Mouse (Mus musculus): ENCODE results near the gene Rbpjl. TPM values are rescaled to one million over a fixed set of nuclear protein-coding genes. Genes with fewer than 3 reads are reported as not detected.

The Rbpjl gene
- total and polyA plus RNA-seq, 3 experiments = 0.18 TPM; not detected in 2

DNA sequence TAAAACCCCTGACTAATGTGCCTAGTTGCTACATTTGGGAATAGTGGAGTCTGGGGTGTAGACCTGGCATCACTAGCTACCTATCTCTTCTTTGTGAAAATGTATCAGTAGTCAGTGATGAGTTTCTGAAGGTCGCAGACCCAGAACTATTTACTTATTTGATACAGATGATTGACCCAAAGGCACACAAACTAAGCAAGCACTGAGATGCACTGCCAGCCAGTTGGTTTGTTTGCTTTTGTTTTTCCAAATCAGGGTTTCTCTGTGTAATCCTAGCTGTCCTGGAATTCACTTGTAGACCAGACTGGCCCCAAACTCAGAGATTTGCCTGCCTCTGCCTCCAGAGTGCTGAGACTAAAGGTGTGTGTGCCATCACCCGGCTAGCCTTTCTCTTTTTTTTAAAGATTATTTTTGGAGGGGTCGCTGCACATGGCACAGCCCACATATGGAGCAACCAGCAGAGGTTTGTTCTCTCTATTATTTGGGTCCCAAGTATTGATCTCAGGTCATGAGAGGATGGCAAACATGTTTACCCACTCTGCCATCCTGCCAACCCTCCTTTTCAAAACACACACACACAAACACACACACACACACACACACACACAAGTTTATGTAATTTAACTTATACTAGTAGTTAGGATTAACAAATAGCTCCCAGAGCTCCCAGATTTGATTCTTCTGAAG, 42.6 kb downstream of the Rbpjl start:
- no peaks in the 10 kb centered on the region for H3K27me3 ChIP-seq (ENCODE audit: control insufficient read depth, insufficient read depth, low read length)
- no peak for DNase-seq
- intact Hi-C loops (cut with DNase I) = no loop called here
- 79% methylated on average over 3 of the region's 3 CpGs for WGBS
- H3K9ac ChIP-seq (ENCODE audit: low read depth, low read length) = no peak overlapping the region
- H3K4me1 ChIP-seq (ENCODE audit: control insufficient read depth, insufficient read depth, low read length) = no peaks in the 10 kb centered on the region; the same call in none of the 2 replicates
- H3K27ac ChIP-seq = no peak overlapping the region
- no peaks in the 10 kb centered on the region for H3K36me3 ChIP-seq (ENCODE audit: control insufficient read depth, insufficient read depth, low read length)
- H3K79me2 ChIP-seq (replicated peaks; ENCODE audit: control insufficient read depth, insufficient read depth, low read length) = no peaks in the 10 kb centered on the region
- no peak for TF ChIP-seq CTCF (IDR thresholded peaks at IDR 0.05)
- TF ChIP-seq EP300 (IDR thresholded peaks at IDR 0.05; ENCODE audit: insufficient read depth, low read depth, low read length) = no peak
- no peak for TF ChIP-seq POLR2A (IDR thresholded peaks at IDR 0.05; ENCODE audit: insufficient read depth, low read depth, low read length)
- H3K4me3 ChIP-seq = no peak overlapping the region

DNA sequence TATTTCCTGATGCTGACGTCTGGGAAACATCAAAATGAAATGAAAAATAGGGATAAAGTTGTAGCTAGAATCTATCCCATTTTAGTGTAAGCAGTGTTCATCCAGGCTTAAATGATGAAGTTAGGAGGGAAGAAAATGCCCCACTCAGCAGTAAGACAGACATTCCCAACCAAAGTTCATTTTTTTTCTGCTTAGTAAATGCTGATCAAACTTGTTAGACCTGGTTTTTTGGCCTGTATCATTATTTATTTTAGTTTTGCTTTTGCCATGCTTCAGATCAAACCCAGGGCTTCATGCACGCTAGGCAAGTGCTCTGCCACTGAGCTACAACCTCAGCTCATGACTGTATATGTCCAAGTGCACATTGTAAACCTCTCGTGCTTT, 43.1 kb downstream of the Rbpjl start:
- no peaks in the 10 kb centered on the region; the same call in none of the 2 replicates for H3K4me1 ChIP-seq (ENCODE audit: control insufficient read depth, insufficient read depth, low read length)
- no peak for TF ChIP-seq CTCF (IDR thresholded peaks at IDR 0.05)
- TF ChIP-seq EP300 (IDR thresholded peaks at IDR 0.05; ENCODE audit: insufficient read depth, low read depth, low read length) = no peak
- TF ChIP-seq POLR2A (IDR thresholded peaks at IDR 0.05; ENCODE audit: insufficient read depth, low read depth, low read length) = no peak
- intact Hi-C loops (cut with DNase I) = no loop called here

DNA sequence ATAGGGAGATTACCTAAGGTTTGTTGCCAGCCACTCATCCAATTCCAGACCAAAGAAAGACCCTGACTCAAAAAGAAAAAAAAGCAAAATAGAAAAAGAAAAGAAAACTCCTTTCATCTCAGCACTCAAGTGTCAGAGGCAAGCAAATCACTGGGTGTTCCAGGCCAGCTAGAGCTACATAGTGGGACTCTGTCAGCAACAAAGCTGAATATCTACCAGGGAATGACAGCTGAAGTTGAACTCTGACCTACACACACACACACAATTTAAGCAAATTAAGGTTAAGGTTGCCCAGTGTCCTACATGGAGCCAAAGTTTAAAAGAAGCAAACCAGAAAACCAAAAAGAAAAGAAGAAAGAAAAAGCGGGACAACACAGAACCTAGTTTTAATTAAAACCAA, 45.2 kb downstream of the Rbpjl start:
- H3K27me3 ChIP-seq (ENCODE audit: control insufficient read depth, insufficient read depth, low read length) = no peaks in the 10 kb centered on the region
- no peaks in the 10 kb centered on the region for H3K36me3 ChIP-seq (ENCODE audit: control insufficient read depth, insufficient read depth, low read length)
- no peak for DNase-seq
- H3K27ac ChIP-seq = no peak overlapping the region
- intact Hi-C loops (cut with DNase I) = no loop called here
- H3K79me2 ChIP-seq (replicated peaks; ENCODE audit: control insufficient read depth, insufficient read depth, low read length) = no peaks in the 10 kb centered on the region
- 82% methylated on average over 1 of the region's 1 CpGs for WGBS
- H3K4me1 ChIP-seq (ENCODE audit: control insufficient read depth, insufficient read depth, low read length) = peaks cover 2% of the 10 kb centered on the region
- H3K4me3 ChIP-seq = no peak overlapping the region
- TF ChIP-seq POLR2A (IDR thresholded peaks at IDR 0.05; ENCODE audit: insufficient read depth, low read depth, low read length) (no peak), EP300 (IDR thresholded peaks at IDR 0.05; ENCODE audit: insufficient read depth, low read depth, low read length) (no peak), CTCF (IDR thresholded peaks at IDR 0.05) (no peak)
- H3K9ac ChIP-seq (ENCODE audit: low read depth, low read length) = no peak overlapping the region

More for the DNA sequence above, 43.1 kb downstream of the Rbpjl start:
- Histone ChIP-seq H3K27ac (no peak overlapping the region), H3K4me3 (no peak overlapping the region), H3K9ac (ENCODE audit: low read depth, low read length) (no peak overlapping the region), H3K79me2 (replicated peaks; ENCODE audit: control insufficient read depth, insufficient read depth, low read length) (no peaks in the 10 kb centered on the region), H3K27me3 (ENCODE audit: control insufficient read depth, insufficient read depth, low read length) (no peaks in the 10 kb centered on the region), H3K36me3 (ENCODE audit: control insufficient read depth, insufficient read depth, low read length) (no peaks in the 10 kb centered on the region)
- DNase-seq = no peak
- WGBS = 84% methylated on average over 3 of the region's 3 CpGs

DNA sequence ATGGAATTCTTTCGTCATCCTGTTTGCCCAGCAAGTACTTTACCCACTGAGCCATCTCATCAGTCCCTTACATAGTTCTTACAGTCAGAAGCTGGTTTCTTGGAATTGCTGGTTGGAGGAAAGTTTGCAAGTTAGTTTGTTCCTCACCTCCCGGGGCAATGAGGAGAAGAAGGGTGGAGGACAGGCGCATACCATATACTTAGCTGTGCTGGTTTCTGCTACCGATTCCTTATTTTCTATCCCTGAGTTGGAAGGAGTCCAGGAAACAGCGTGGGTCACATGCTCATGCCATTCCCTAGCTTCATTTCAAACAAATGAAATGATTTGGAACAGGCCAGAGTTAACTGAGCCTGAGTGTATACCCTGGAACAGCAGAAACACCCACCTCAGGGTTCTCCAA, 46.0 kb downstream of the Rbpjl start:
- Histone ChIP-seq H3K9ac (ENCODE audit: low read depth, low read length) (no peak overlapping the region), H3K4me3 (no peak overlapping the region), H3K4me1 (ENCODE audit: control insufficient read depth, insufficient read depth, low read length) (peaks cover 2% of the 10 kb centered on the region), H3K79me2 (replicated peaks; ENCODE audit: control insufficient read depth, insufficient read depth, low read length) (no peaks in the 10 kb centered on the region), H3K36me3 (ENCODE audit: control insufficient read depth, insufficient read depth, low read length) (no peaks in the 10 kb centered on the region), H3K27me3 (ENCODE audit: control insufficient read depth, insufficient read depth, low read length) (no peaks in the 10 kb centered on the region), H3K27ac (no peak overlapping the region)
- no peak for DNase-seq
- no peak for TF ChIP-seq EP300 (IDR thresholded peaks at IDR 0.05; ENCODE audit: insufficient read depth, low read depth, low read length)
- TF ChIP-seq POLR2A (IDR thresholded peaks at IDR 0.05; ENCODE audit: insufficient read depth, low read depth, low read length) = no peak
- no peak for TF ChIP-seq CTCF (IDR thresholded peaks at IDR 0.05)
- intact Hi-C loops (cut with DNase I) = no loop called here
- WGBS = 70% methylated on average over 5 of the region's 5 CpGs

DNA sequence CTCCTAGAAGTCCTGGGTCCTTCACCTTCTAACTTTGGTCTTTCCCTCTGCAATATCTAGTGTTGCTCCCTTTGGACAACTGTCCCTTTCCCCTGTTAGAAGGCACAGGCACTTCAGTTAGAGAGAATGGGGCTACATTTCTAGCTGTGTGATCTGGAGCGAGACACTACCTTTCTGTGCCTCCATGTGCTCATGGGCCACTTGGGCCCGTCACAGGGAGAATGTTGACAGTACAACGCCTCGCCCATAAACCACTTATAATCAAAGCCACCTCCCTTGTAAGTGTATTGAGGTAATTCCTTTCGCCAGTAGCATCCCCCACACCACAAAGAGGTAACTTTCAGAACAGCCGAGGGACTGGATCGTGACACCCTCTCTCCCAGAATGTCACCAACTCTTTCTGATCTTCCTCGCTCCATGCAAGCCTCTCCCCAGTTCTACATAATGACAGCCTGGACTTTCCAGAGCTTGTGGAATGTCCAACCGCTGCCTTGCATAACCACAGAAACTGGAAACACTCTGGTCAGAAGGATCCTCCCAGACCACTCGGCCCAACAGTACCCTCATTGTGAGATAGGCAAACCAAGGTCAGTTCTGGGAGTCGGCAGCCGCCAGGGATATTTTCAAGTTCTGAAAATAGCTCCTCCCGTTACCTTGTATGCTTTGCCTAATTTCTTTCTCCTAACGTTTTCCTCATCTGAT, 46.6 kb downstream of the Rbpjl start:
- Histone ChIP-seq H3K27ac (no peak overlapping the region), H3K27me3 (ENCODE audit: control insufficient read depth, insufficient read depth, low read length) (no peaks in the 10 kb centered on the region), H3K4me1 (ENCODE audit: control insufficient read depth, insufficient read depth, low read length) (peaks cover 6% of the 10 kb centered on the region), H3K4me3 (no peak overlapping the region), H3K9ac (ENCODE audit: low read depth, low read length) (no peak overlapping the region), H3K36me3 (ENCODE audit: control insufficient read depth, insufficient read depth, low read length) (no peaks in the 10 kb centered on the region), H3K79me2 (replicated peaks; ENCODE audit: control insufficient read depth, insufficient read depth, low read length) (no peaks in the 10 kb centered on the region)
- intact Hi-C loops (cut with DNase I) = no loop called here
- TF ChIP-seq CTCF (IDR thresholded peaks at IDR 0.05) (no peak), POLR2A (IDR thresholded peaks at IDR 0.05; ENCODE audit: insufficient read depth, low read depth, low read length) (no peak), EP300 (IDR thresholded peaks at IDR 0.05; ENCODE audit: insufficient read depth, low read depth, low read length) (no peak)
- WGBS = 73% methylated on average over 14 of the region's 14 CpGs
- no peak for DNase-seq
